In the genomic region with DNA sequence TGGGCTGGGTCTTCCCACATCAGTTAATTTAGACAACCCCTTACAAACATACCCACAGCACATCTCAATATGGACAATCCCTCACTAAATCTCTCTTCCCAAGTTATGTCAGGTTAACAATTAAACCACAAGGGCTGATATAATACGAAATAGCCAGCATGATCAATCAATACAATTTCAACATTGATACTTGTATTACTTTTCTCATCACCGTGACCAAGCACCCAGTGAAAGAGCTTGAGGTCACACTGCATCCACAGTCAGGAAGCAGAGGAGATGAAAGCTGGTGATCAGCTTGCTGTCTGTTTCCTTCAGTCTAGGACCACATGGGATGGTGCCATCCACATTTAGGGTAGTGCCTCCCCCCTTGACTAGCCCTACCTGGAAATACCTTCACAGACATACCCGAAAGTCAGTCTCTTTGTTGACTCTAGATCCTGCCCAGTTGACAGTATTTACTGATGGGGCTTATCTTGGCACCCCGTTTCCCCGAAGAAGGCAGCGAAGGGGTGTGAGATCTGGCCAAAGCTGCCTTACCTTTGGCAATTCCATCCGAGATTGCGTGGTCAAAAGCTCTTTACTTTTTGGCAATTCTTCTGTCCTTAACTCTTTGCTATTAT, we compare ENCODE assay signal across 36 mouse cellular contexts. TPM values are rescaled to one million over a fixed set of nuclear protein-coding genes. Genes with fewer than 3 reads are reported as not detected.
"Had no signal": no experiment of that assay in that cellular context is flagged by ENCODE, and none has a peak within 500 bp of the region (broad histone marks: within the 10 kb centered on the region; RNA-seq: fewer than 3 reads in every experiment).

No protein-coding gene starts in this region.

- H3K4me1 ChIP-seq: heart, embryonic 10.5 days; intestine, embryonic 15.5 days had no signal

- H3K36me3 ChIP-seq: heart, embryonic 10.5 days; heart, embryonic 12.5 days; heart, embryonic 13.5 days; heart, embryonic 15.5 days; hindbrain, embryonic 10.5 days; hindbrain, embryonic 12.5 days; hindbrain, embryonic 13.5 days; hindbrain, embryonic 15.5 days; intestine, embryonic 15.5 days; kidney, embryonic 15.5 days had no signal

- H3K4me3 ChIP-seq: heart, embryonic 10.5 days; heart, embryonic 12.5 days; heart, embryonic 13.5 days; heart, embryonic 15.5 days; hindbrain, embryonic 10.5 days; hindbrain, embryonic 12.5 days; hindbrain, embryonic 13.5 days; hindbrain, embryonic 15.5 days; intestine, embryonic 15.5 days; kidney, embryonic 15.5 days; layer of hippocampus, adult 2 months had no signal

- H3K9ac ChIP-seq: heart, embryonic 12.5 days; heart, embryonic 13.5 days; heart, embryonic 15.5 days; hindbrain, embryonic 12.5 days; hindbrain, embryonic 13.5 days; hindbrain, embryonic 14.5 days; hindbrain, embryonic 15.5 days; intestine, embryonic 15.5 days; kidney, embryonic 15.5 days had no signal

- H3K9me3 ChIP-seq: heart, embryonic 10.5 days; heart, embryonic 12.5 days; heart, embryonic 13.5 days; heart, embryonic 15.5 days; hindbrain, embryonic 10.5 days; hindbrain, embryonic 12.5 days; hindbrain, embryonic 13.5 days; hindbrain, embryonic 15.5 days; intestine, embryonic 15.5 days; kidney, embryonic 15.5 days had no signal

- ATAC-seq: hindbrain, embryonic 16.5 days; hindbrain, postnatal 0 days; inflammation-experienced regulatory T-cells, adult 6 months; intestine, embryonic 15.5 days; intestine, embryonic 16.5 days; intestine, postnatal 0 days had no signal

- H3K4me2 ChIP-seq: heart, embryonic 11.5 days; heart, embryonic 12.5 days; heart, embryonic 13.5 days; heart, embryonic 15.5 days; hindbrain, embryonic 12.5 days; hindbrain, embryonic 13.5 days; hindbrain, embryonic 14.5 days; hindbrain, embryonic 15.5 days; intestine, embryonic 15.5 days; kidney, embryonic 15.5 days had no signal

- DNase-seq: heart, postnatal 10 days; heart, postnatal 14 days; heart, postnatal 36 days; heart, postnatal 4 days; kidney, adult 11 months; kidney, adult 18-20 months; kidney, adult 2 months; kidney, adult 8-10 months; kidney, adult 9 months; kidney, postnatal 10 days; kidney, postnatal 14 days; kidney, postnatal 25 days; kidney, postnatal 36 days; kidney, postnatal 4 days; layer of hippocampus, adult 9-11 months; layer of hippocampus, postnatal 36 days had no signal

- H3K27ac ChIP-seq: heart, embryonic 10.5 days; heart, embryonic 13.5 days; heart, embryonic 15.5 days; hindbrain, embryonic 10.5 days; hindbrain, embryonic 12.5 days; hindbrain, embryonic 13.5 days; hindbrain, embryonic 14.5 days; hindbrain, embryonic 15.5 days; hindbrain, postnatal 0 days; intestine, embryonic 15.5 days; kidney, embryonic 15.5 days; kidney, postnatal 0 days; layer of hippocampus, adult 2 months had no signal

RNA-seq across cellular contexts. Expression of a gene that starts 12.1 kb away (rescaled TPM):
- total RNA-seq: hematopoietic stem cell, adult 5-6 weeks had no signal
- polyA plus RNA-seq: inflammation-experienced regulatory T-cells, adult 6 months had no signal

RNA-seq across cellular contexts. Expression of a gene that starts 51.6 kb away (rescaled TPM):
- total RNA-seq: hematopoietic stem cell, adult 5-6 weeks had no signal
- polyA plus RNA-seq: inflammation-experienced regulatory T-cells, adult 6 months had no signal
